Mouse (Mus musculus): ENCODE measurements around the gene Nfic.

Nfic gene

GRCm38 (mm10) chr10:81404082-81404481 is 51.4 kb downstream of the Nfic start:
- no peak for DNase-seq (ENCODE audit: low spot score)

- DNase-seq (ENCODE audit: low spot score): no peak
Measured at GRCm38 (mm10) chr10:81403511-81403910, 51.9 kb downstream of the Nfic start.

GRCm38 (mm10) chr10:81402227-81402765 is 53.1 kb downstream of the Nfic start:
- DNase-seq (ENCODE audit: low spot score): no peak

- no peak for DNase-seq (ENCODE audit: low spot score)
Measured at GRCm38 (mm10) chr10:81401521-81402226, 53.8 kb downstream of the Nfic start.

GRCm38 (mm10) chr10:81401205-81401520 is 54.3 kb downstream of the Nfic start:
- DNase-seq (ENCODE audit: low spot score): no peak

- no peak for DNase-seq (ENCODE audit: low spot score)
Measured at GRCm38 (mm10) chr10:81400371-81401204, 54.8 kb downstream of the Nfic start.

- no peak for DNase-seq (ENCODE audit: low spot score)
Measured at GRCm38 (mm10) chr10:81399798-81400308, 55.6 kb downstream of the Nfic start.

- DNase-seq (ENCODE audit: low spot score): no peak
Measured at GRCm38 (mm10) chr10:81399296-81399695, 56.1 kb downstream of the Nfic start.

GRCm38 (mm10) chr10:81396749-81397148 is 58.7 kb downstream of the Nfic start:
- no peak for DNase-seq (ENCODE audit: low spot score)

GRCm38 (mm10) chr10:81395865-81396264 is 59.6 kb downstream of the Nfic start:
- DNase-seq (ENCODE audit: low spot score): no peak

GRCm38 (mm10) chr10:81395127-81395526 is 60.3 kb downstream of the Nfic start:
- no peak for DNase-seq (ENCODE audit: low spot score)

GRCm38 (mm10) chr10:81393456-81394063 is 61.9 kb downstream of the Nfic start:
- DNase-seq (ENCODE audit: low spot score): no peak

GRCm38 (mm10) chr10:81392781-81393185 is 62.7 kb downstream of the Nfic start, which contains the start of gene Smim24:
Gene Smim24 (plus strand): TSS chr10:81393051.
- DNase-seq (ENCODE audit: low spot score): no peak

- DNase-seq (ENCODE audit: low spot score): no peak
Measured at GRCm38 (mm10) chr10:81392270-81392669, 63.2 kb downstream of the Nfic start.

GRCm38 (mm10) chr10:81390678-81390965 is 64.8 kb downstream of the Nfic start:
- DNase-seq (ENCODE audit: low spot score): no peak

- peak; percentile 59 for DNase-seq (ENCODE audit: low spot score)
Measured at GRCm38 (mm10) chr10:81389801-81390677, 65.4 kb downstream of the Nfic start.

GRCm38 (mm10) chr10:81389373-81389772 is 66.1 kb downstream of the Nfic start:
- no peak for DNase-seq (ENCODE audit: low spot score)

- DNase-seq (ENCODE audit: low spot score): no peak
Measured at GRCm38 (mm10) chr10:81388505-81389055, 66.9 kb downstream of the Nfic start, which contains the start of gene Gm48552. Gene Gm48552 (plus strand): TSS chr10:81389005.

GRCm38 (mm10) chr10:81387716-81388115 is 67.7 kb downstream of the Nfic start:
- no peak for DNase-seq (ENCODE audit: low spot score)

GRCm38 (mm10) chr10:81385603-81386306 is 69.7 kb downstream of the Nfic start:
- DNase-seq (ENCODE audit: low spot score): no peak

- no peak for DNase-seq (ENCODE audit: low spot score)
Measured at GRCm38 (mm10) chr10:81384605-81384982, 70.8 kb downstream of the Nfic start.

Data from ovary, postnatal 10 days (tissue).